Mouse (Mus musculus) midbrain, embryonic 16.5 days (tissue): ENCODE measurements around the gene Serpine2. TPM values are rescaled to one million over a fixed set of nuclear protein-coding genes. Genes with fewer than 3 reads are reported as not detected.

Source experiments
- ATAC-seq: fragments of 200-750 bp; cut with Nextera tagmentation; 2 replicates; pipeline ENCODE4 v1.8.0; 2017; ENCODE audit warnings: moderate TSS enrichment
- H3K27ac ChIP-seq: fragments of 300-500 bp; sonication (generic); 2 replicates; pipeline ENCODE4 v1.5.1; 2014; ENCODE audit warnings: mild to moderate bottlenecking, low read length, mixed read lengths
- H3K27me3 ChIP-seq: fragments of 300-500 bp; sonication (generic); 2 replicates; pipeline ENCODE4 v1.6.1; 2014; ENCODE audit warnings: low read depth, low read length, mixed read lengths; ENCODE audit not compliant: control insufficient read depth, insufficient read depth
- H3K36me3 ChIP-seq: fragments of 300-500 bp; sonication (generic); 2 replicates; pipeline ENCODE4 v1.6.1; 2014; ENCODE audit warnings: mild to moderate bottlenecking, low read length, moderate library complexity, mixed read lengths; ENCODE audit not compliant: control insufficient read depth, insufficient read depth
- H3K4me1 ChIP-seq: fragments of 300-500 bp; sonication (generic); 2 replicates; pipeline ENCODE4 v1.6.1; 2014; ENCODE audit warnings: mild to moderate bottlenecking, low read length, mixed read lengths; ENCODE audit not compliant: control insufficient read depth, insufficient read depth
- H3K4me2 ChIP-seq: fragments of 300-500 bp; sonication (generic); 2 replicates; pipeline ENCODE4 v1.6.1; 2014; ENCODE audit warnings: mild to moderate bottlenecking, low read length, mixed read lengths
- H3K4me3 ChIP-seq: fragments of 300-500 bp; sonication (generic); 2 replicates; pipeline ENCODE4 v1.5.1; 2014; ENCODE audit warnings: low read depth, mild to moderate bottlenecking, low read length, moderate library complexity, mixed read lengths
- H3K9ac ChIP-seq: fragments of 300-500 bp; sonication (generic); 2 replicates; pipeline ENCODE4 v1.6.1; 2014; ENCODE audit warnings: low read depth, low read length, mixed read lengths
- H3K9me3 ChIP-seq: fragments of 300-500 bp; sonication (generic); replicated peaks from 2 replicates; pipeline ENCODE4 v1.6.1; 2014; ENCODE audit warnings: mild to moderate bottlenecking, low read length, mixed read lengths; ENCODE audit not compliant: control insufficient read depth, poor library complexity, severe bottlenecking
- WGBS: fragments of 180-500 bp; shearing (Covaris S2); extraction: QIAGEN DNeasy Blood & Tissue Kit; methylation state at CpG from one replicate; pipeline ENCODE4 v1.1.7; 2014; 5-methylcytosine and 5-hydroxymethylcytosine counted together
- polyA plus RNA-seq: library from polyadenylated mRNA; unstranded; fragments of >200 nt; fragmentation: Nextera tagmentation; extraction: Ambion mirVana; gene quantifications from 2 replicates; pipeline ENCODE4 v1.2.1, GENCODE M21; 2015

Gene Serpine2
- polyA plus RNA-seq, 1 experiment from 2014 or later, result 259 TPM

DNA sequence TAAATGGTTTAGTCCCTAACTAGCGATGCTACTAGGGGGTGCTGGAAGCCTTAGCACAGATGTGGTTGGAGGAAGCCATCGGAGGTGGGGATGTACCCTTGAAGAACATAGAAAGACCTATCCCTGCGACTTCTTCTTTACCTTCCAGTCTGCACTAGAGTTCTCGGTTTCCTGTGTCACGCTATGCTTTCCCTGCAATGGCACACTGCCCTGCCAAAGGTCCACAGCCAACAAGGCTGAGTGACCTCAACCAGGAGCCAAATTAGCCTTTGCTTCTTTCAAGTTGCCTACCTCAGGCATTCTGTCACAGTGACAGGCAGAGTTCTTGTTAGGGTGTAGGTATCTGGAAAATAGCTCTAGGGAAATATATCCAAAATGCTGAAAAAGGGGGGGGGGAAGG lies 104.6 kb downstream of the Serpine2 start:
- Histone ChIP-seq H3K4me1 (peaks cover 24% of the 10 kb centered on the region), H3K27me3 (no peaks in the 10 kb centered on the region), H3K27ac (no peak overlapping the region), H3K9me3 (no peaks in the 10 kb centered on the region), H3K4me3 (no peak overlapping the region), H3K9ac (no peak overlapping the region), H3K36me3 (peaks cover 5% of the 10 kb centered on the region; the same call in 1 of the 2 replicates), H3K4me2 (no peak overlapping the region)
- 93% methylated on average over 5 of the region's 5 CpGs for WGBS
- no peak for ATAC-seq

GRCm38 (mm10) chr1:79755376-79755775 lies 105.6 kb downstream of the Serpine2 start:
- Histone ChIP-seq H3K4me3 (no peak overlapping the region), H3K27ac (no peak overlapping the region), H3K9me3 (no peaks in the 10 kb centered on the region; the same call in 1 of the 2 replicates), H3K9ac (no peak overlapping the region), H3K27me3 (no peaks in the 10 kb centered on the region), H3K36me3 (peaks cover 8% of the 10 kb centered on the region), H3K4me1 (peaks cover 18% of the 10 kb centered on the region), H3K4me2 (no peak overlapping the region)
- 67% methylated on average over 2 of the region's 2 CpGs for WGBS
- ATAC-seq, result no peak

DNA sequence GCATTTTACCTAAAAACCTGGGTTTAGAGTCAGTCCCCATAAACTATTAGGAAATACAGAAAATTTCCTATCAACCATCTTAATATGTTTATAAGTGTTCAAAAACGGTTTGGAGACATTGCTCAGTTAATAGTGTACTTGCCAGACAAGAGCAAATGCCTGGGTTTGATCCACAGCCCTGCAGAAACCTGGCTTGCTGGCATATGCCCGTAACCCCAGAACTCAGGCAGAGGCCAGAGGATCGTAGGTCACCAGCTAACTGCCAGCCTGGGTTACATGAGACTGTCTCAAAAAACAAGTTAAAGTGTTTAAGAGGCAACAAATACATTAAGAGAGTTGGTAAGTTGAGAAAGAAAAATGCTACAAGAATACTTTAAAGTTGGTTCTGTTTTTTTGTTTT lies 106.0 kb downstream of the Serpine2 start:
- no peak overlapping the region for H3K4me2 ChIP-seq
- peaks cover 15% of the 10 kb centered on the region for H3K4me1 ChIP-seq
- no peaks in the 10 kb centered on the region for H3K27me3 ChIP-seq
- H3K27ac ChIP-seq, result no peak overlapping the region
- H3K9me3 ChIP-seq, result no peaks in the 10 kb centered on the region; the same call in 1 of the 2 replicates
- H3K36me3 ChIP-seq, result peaks cover 8% of the 10 kb centered on the region
- no peak for ATAC-seq
- H3K9ac ChIP-seq, result no peak overlapping the region
- H3K4me3 ChIP-seq, result no peak overlapping the region
- 90% methylated on average over 3 of the region's 3 CpGs for WGBS

- no peaks in the 10 kb centered on the region for H3K27me3 ChIP-seq
- H3K9ac ChIP-seq, result no peak overlapping the region
- H3K36me3 ChIP-seq, result peaks cover 8% of the 10 kb centered on the region
- 97% methylated on average over 3 of the region's 3 CpGs for WGBS
- H3K27ac ChIP-seq, result no peak overlapping the region
- no peak overlapping the region for H3K4me2 ChIP-seq
- no peak for ATAC-seq
- H3K9me3 ChIP-seq, result no peaks in the 10 kb centered on the region; the same call in 1 of the 2 replicates
- H3K4me3 ChIP-seq, result no peak overlapping the region
- H3K4me1 ChIP-seq, result peaks cover under 1% of the 10 kb centered on the region; the same call in 1 of the 2 replicates
Measured at GRCm38 (mm10) chr1:79753456-79753855, 107.5 kb downstream of the Serpine2 start.

DNA sequence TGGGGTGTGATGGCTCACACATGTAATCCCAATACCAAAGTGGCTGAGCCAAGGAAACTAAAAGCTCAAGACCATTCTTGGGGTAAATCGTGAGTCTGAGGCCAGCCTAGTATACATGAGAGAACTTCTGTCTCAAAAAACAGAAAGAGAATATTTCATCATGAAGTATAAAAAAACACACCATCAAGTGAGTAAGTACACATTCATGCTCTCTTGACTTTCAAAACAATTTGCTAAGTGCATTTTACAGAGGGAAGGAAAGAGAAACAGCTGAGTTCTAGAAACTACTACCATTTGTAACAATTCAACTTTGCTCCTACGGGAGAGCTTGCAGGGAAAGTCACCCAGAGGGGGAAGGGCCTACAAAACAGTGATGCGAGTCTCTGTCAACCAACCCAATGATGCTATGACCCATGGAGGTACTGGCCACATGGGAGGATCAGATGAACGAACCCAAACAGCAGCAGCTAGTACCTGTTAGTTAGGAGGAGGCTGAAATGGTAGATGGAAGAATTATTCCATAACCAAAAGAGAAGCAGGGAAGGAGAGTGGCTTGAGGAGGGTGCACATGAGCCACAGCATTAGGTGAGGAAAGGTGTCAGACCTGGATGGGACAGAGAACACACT lies 108.2 kb downstream of the Serpine2 start:
- Histone ChIP-seq H3K4me3 (no peak overlapping the region), H3K4me1 (no peaks in the 10 kb centered on the region), H3K9me3 (no peaks in the 10 kb centered on the region; the same call in 1 of the 2 replicates), H3K27ac (no peak overlapping the region), H3K9ac (no peak overlapping the region), H3K4me2 (no peak overlapping the region), H3K36me3 (peaks cover 8% of the 10 kb centered on the region), H3K27me3 (no peaks in the 10 kb centered on the region)
- WGBS, result 92% methylated on average over 4 of the region's 4 CpGs
- no peak for ATAC-seq

DNA sequence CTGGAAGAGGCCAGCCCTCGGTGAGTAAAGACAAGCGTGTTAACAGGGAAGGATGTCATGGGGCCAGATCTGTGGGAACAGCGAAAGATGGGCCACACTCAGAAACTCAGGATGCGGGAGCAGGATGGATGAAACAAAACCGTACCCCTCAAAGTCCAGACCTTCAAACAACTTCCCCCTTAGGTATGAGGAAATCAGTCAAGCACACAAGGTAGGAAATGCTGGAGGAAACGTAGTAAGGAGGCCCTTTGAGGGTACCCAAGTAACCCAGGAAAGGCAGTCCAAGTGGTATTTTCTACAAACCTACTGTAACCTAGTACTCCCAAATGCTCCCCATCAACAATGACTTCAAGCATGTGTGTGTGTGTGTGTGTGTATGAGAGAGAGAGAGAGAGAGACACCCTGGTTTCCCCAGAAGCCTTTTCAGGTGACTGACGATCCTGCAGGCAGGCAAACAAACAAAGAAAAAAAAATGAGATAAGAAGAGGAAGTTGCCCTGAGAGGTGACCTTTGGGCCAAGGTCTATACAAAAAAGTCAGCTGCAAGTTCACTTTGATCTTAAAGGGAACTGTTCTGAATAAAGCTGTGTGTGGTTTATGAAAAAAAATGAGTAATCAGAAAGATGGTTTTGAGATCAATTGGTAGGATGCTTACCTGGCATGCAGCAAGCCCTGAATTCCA lies 108.8 kb downstream of the Serpine2 start:
- Histone ChIP-seq H3K9me3 (no peaks in the 10 kb centered on the region; the same call in 1 of the 2 replicates), H3K4me2 (no peak overlapping the region), H3K4me1 (no peaks in the 10 kb centered on the region), H3K36me3 (peaks cover 8% of the 10 kb centered on the region), H3K9ac (no peak overlapping the region), H3K27me3 (no peaks in the 10 kb centered on the region), H3K4me3 (no peak overlapping the region), H3K27ac (no peak overlapping the region)
- ATAC-seq, result no peak
- 86% methylated on average over 7 of the region's 7 CpGs for WGBS

- Histone ChIP-seq H3K4me1 (no peaks in the 10 kb centered on the region), H3K4me3 (no peak overlapping the region), H3K4me2 (no peak overlapping the region), H3K27ac (no peak overlapping the region), H3K27me3 (no peaks in the 10 kb centered on the region), H3K36me3 (peaks cover 8% of the 10 kb centered on the region), H3K9me3 (no peaks in the 10 kb centered on the region; the same call in 1 of the 2 replicates), H3K9ac (no peak overlapping the region)
- ATAC-seq, result no peak
- WGBS, result 89% methylated on average over 5 of the region's 5 CpGs
Measured at GRCm38 (mm10) chr1:79751186-79751585, 109.8 kb downstream of the Serpine2 start.

DNA sequence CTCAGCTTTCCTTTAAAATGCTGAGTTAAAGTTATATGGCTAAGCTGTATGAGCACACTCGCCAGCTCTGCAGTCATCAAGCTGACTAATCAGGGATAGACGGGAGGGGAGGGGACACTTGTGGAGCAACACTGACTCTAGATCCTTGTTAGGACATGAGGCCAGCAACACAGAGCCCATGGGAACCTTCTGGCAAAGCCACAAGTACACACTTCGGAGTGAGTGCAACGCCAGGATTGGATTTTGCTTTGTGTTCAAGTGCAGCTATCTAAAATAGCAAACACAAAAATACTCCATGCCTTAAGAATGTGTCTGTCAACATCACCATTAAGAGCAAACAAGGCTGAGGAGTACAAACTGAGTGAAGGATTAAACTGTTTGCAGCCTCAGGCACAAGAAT lies 114.9 kb downstream of the Serpine2 start:
- no peaks in the 10 kb centered on the region for H3K4me1 ChIP-seq
- H3K27me3 ChIP-seq, result no peaks in the 10 kb centered on the region
- 93% methylated on average over 4 of the region's 4 CpGs for WGBS
- H3K36me3 ChIP-seq, result peaks cover 8% of the 10 kb centered on the region
- H3K4me2 ChIP-seq, result no peak overlapping the region
- H3K9me3 ChIP-seq, result no peaks in the 10 kb centered on the region; the same call in 1 of the 2 replicates
- H3K4me3 ChIP-seq, result no peak overlapping the region
- no peak for ATAC-seq
- no peak overlapping the region for H3K27ac ChIP-seq
- no peak overlapping the region for H3K9ac ChIP-seq
